Mouse (Mus musculus) cerebellum, postnatal 4 days (tissue): ENCODE results near the gene Mfn2.

Experiments
- DNase-seq, 2 experiments: peaks; one replicate each; pipeline ENCODE4 v3.0.0; 2022; ENCODE audit warnings: low spot score in 2 of 2, mixed read lengths in 1 of 2

Mfn2 gene

DNA sequence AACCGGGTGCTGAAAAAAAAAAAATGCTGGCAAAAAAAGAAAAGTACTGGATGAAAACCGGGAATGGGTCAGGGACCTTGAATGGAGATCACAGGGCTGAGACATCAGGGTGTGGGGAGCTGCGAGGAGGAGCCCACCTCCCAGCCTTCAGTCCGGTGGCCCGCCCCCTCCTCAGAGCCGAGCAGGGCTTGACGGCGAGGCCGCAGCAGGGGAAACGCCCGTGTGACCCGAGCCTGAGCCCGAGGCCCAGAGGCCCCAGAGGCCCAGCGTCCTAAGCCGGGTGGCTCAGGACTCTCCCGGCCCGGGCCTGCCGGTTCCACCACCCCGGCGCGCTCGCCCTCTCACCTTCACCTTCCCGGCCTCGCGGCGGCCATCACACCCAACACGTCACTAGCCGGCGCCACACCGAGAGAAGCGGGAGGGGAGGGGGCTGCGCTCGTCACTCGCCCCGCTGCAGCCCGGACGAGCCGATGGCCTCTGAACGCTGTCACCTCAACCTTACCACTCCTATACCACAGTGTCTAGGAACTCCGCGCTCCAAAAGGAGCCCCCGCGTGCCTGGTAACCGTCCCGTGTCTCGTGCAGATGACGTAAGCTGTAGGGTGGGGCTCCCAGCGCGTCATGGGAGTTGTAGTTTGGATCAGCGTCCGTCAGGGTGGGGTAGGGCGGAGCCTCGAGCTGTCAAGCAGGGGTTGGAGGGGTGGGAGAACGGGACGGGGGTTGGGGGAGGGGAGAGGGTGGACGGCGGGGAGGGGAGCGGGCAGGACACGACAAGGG lies at the start of gene Mfn2:
Mfn2 (minus strand) TSS at position 392 of the 777 bp plus-strand sequence.
- peak; percentile 67 to 86 for DNase-seq

- DNase-seq, result peak in 1 of 2 experiments; percentile 42
These were observed 49.1 kb upstream of the Mfn2 start for GRCm38 (mm10) chr4:147953590-147953989.

DNA sequence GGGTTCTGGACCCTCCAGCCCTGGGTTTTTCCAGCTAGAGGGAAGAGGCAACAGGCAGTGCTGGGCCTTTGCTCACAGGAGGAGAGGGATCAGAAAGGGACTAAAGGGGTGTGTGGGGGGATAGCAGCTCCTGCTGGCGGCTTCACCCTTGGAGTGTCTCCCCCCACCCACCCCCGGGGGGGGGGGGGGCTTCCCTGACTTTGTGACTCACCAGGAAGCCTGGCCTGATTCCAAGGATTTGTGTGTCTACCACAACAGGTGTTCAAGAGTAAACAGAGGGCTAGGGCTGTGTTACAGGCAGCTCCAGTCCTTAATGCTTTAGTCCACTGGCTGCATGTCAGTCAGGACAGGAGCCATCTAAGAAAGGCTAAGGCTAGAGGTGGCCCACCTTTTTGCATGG lies 43.0 kb upstream of the Mfn2 start:
- no peak for DNase-seq

GRCm38 (mm10) chr4:147943005-147943404 lies 38.5 kb upstream of the Mfn2 start:
- DNase-seq, result no peak

GRCm38 (mm10) chr4:147941045-147942020 lies 36.8 kb upstream of the Mfn2 start:
- DNase-seq, result peak in 1 of 2 experiments; percentile 34

DNA sequence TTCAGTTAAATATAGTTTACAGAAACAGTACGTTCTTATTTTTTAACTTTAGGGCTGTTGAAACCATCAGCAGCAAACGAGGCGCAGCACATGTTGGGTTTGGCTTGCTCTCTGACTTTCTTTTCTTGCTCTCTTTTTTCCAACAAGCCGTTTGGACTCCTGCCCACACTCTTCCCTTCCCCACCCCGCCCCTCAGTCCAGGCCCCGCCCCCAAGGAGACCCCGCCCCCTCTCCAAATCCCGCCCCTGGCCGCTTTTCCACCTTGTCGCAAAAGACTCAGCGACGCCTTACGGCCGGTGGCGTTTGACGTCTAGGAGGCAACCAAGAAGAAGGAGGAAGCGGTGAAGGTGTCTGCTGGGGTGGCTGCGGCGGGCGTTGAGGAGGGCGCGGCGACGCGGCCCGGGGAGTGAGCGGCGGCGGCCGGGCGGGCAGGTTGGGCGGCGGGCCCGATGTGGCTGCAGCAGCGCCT lies 36.1 kb upstream of the Mfn2 start, which contains the start of gene 2510039O18Rik:
2510039O18Rik (plus strand) TSS at position 320 of the 469 bp plus-strand sequence.
- DNase-seq, result peak; percentile 58 to 80

- no peak for DNase-seq
These were observed 35.6 kb upstream of the Mfn2 start for GRCm38 (mm10) chr4:147940111-147940510.

- no peak for DNase-seq
These were observed 33.9 kb upstream of the Mfn2 start for GRCm38 (mm10) chr4:147938148-147939096.

DNA sequence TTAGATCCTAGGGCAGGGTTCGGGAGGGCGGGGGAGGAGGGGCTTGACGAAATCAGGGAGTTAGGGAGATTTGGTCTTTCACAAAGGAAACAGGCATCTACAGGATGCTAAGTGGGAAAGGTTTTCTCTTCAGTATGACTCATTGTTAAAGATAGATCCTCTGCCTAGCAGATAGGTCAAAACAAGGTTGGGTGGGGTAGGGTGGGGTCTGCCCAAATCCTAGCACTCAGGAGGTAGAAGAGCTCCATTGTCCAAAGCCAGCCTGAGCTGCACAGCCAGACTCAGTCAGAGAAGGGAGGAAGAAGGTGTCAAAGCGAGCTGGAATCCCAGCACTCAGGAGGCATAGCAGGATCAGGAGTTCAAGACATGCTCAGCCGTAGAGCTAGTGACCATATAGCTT lies 33.0 kb upstream of the Mfn2 start:
- no peak for DNase-seq

- no peak for DNase-seq
These were observed 32.5 kb upstream of the Mfn2 start for GRCm38 (mm10) chr4:147937021-147937420.

- peak; percentile 48 to 65 for DNase-seq
These were observed 31.9 kb upstream of the Mfn2 start, which contains the start of gene Plod1 for GRCm38 (mm10) chr4:147936331-147936954. TSS of gene Plod1 (minus strand) at chr4:147936767.

GRCm38 (mm10) chr4:147935904-147936303 lies 31.4 kb upstream of the Mfn2 start:
- DNase-seq, result no peak

GRCm38 (mm10) chr4:147934611-147935010 lies 30.1 kb upstream of the Mfn2 start:
- DNase-seq, result no peak

GRCm38 (mm10) chr4:147934134-147934533 lies 29.6 kb upstream of the Mfn2 start:
- DNase-seq, result no peak

DNA sequence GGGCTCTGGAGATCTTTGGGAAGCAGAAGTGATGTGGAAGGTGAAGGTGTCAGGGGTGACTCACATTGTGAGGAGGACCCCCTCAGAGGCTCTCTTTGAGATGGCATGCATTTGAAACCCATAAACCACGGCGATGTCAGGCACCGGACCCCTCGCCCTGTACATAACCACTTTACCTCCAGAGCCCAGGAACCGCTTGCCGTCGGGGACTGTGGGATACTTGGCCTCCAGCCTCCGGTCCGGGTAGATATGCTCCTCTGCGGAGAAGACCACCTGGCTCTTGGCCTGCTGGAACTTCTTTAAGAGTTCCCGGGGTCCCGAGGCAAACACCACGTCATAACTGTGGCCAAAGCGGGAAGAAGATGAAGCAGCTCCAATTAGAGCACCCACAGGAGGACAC lies 26.4 kb upstream of the Mfn2 start:
- no peak for DNase-seq

GRCm38 (mm10) chr4:147928540-147928939 lies 24.0 kb upstream of the Mfn2 start:
- no peak for DNase-seq

DNA sequence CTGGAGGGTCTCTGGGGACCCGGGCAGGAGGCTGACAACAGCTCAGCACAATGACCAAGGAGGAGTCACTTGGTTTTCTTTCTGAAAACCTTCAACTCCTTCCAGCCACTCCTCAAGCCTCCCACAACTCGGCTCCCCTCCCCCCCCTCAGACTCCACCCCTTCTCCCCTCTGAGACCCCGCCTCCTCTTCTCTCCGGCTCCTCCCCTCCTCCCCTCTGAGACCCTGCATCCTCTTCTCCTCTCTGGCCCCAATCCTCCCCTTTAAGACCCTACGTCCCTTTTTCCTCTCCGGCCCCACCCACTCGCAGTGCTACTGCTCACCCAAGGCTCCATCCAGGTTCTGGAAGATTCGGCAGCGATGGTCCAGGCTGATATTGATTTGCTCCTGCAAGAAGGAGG lies 23.6 kb upstream of the Mfn2 start:
- no peak for DNase-seq

- DNase-seq, result no peak
These were observed 23.2 kb upstream of the Mfn2 start for GRCm38 (mm10) chr4:147927705-147928104.

DNA sequence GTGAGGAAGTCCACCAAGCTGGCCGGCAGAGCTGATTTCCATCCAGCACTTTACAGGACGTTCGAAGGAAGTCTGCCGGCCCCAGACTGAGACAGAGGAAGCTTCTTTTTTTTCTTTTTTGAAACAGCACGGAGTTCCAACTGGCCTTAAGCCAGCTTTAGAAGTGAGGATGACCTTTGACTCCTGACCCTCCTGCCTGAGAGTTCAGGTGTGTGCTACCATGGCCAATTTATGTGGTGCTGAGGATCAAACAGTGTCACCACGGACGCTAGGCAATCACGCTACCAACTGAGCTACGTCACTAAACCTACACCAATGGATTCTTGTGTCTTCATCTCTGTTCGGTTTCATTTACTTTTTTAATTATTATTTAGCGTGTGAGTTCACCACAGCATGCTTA lies 17.8 kb upstream of the Mfn2 start:
- no peak for DNase-seq

DNA sequence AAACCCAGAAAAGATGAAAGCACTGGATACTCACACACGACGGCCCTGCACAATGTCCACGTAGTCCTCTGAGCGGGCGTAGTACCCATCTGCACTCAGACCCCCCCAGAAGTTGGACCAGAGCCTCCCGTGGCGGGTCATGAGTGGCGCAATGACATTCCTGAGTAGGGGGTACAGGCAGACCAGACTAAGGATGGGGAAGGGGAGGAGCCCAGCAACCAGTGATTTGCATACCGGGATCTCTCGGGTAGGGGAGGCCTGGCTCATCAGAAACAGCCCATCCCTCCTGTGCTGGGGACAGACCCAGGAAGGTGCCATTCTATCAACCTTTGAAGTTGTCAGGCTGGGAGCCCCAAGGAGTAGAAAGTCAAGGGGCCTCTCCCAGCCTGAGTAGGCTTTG lies 16.5 kb upstream of the Mfn2 start:
- no peak for DNase-seq
